Mouse (Mus musculus) testis, adult 2 months (tissue): Measurements from ENCODE around the gene Stard3nl.

ENCODE experiments used
- CTCF ChIP-seq: fragments of 200-500 bp; IDR thresholded peaks from 2 replicates; pipeline ENCODE4 v1.5.1; 2012; ENCODE audit warnings: low read depth, mild to moderate bottlenecking, inconsistent platforms, low read length, moderate library complexity; ENCODE audit not compliant: control insufficient read depth, insufficient read depth, insufficient replicate concordance
- POLR2A ChIP-seq: fragments of 200-500 bp; IDR thresholded peaks from 2 replicates; pipeline ENCODE4 v1.6.1; 2012; ENCODE audit warnings: low read depth, mild to moderate bottlenecking, inconsistent platforms, low read length, moderate library complexity; ENCODE audit not compliant: control insufficient read depth

- no peak for TF ChIP-seq CTCF
- no peak for TF ChIP-seq POLR2A
Measured at GRCm38 (mm10) chr13:19428076-19428475, 32.5 kb upstream of the Stard3nl start.
